Mouse (Mus musculus) kidney, postnatal 0 days (tissue): ENCODE results near the gene Atp1a2. TPM values are rescaled to one million over a fixed set of nuclear protein-coding genes. Genes with fewer than 3 reads are reported as not detected.

Experiments used
- ATAC-seq: fragments of 200-750 bp; cut with Nextera tagmentation; replicated peaks from 2 replicates; pipeline ENCODE4 v1.8.0; 2017; ENCODE audit warnings: low read depth, moderate number of reproducible peaks, moderate TSS enrichment, moderate library complexity; ENCODE audit not compliant: low FRiP score
- DNase-seq: peaks from one replicate; pipeline ENCODE4 v3.0.0-alpha.2; 2016; ENCODE audit warnings: low spot score
- H3K27ac ChIP-seq: fragments of 300-500 bp; sonication (generic); 2 replicates; pipeline ENCODE4 v1.5.1; 2014; ENCODE audit warnings: mild to moderate bottlenecking
- H3K27me3 ChIP-seq: fragments of 300-500 bp; sonication (generic); 2 replicates; pipeline ENCODE4 v1.6.1; 2014; ENCODE audit warnings: low read length, mixed read lengths; ENCODE audit not compliant: insufficient read depth
- H3K36me3 ChIP-seq: fragments of 300-500 bp; sonication (generic); 2 replicates; pipeline ENCODE4 v1.6.1; 2014; ENCODE audit warnings: low read length, mixed read lengths; ENCODE audit not compliant: insufficient read depth
- H3K4me1 ChIP-seq: fragments of 300-500 bp; sonication (generic); replicated peaks from 2 replicates; pipeline ENCODE4 v1.6.1; 2014; ENCODE audit warnings: antibody characterized with exemption, low read length, mixed read lengths; ENCODE audit not compliant: insufficient read depth
- H3K4me2 ChIP-seq: fragments of 300-500 bp; sonication (generic); 2 replicates; pipeline ENCODE4 v1.6.1; 2014; ENCODE audit warnings: mild to moderate bottlenecking, low read length, moderate library complexity, mixed read lengths
- H3K4me3 ChIP-seq: fragments of 300-500 bp; sonication (generic); replicated peaks from 2 replicates; pipeline ENCODE4 v1.5.1; 2014; ENCODE audit warnings: low read depth, low read length
- H3K9ac ChIP-seq: fragments of 300-500 bp; sonication (generic); 2 replicates; pipeline ENCODE4 v1.6.1; 2014; ENCODE audit warnings: low read depth, low read length
- H3K9me3 ChIP-seq: fragments of 300-500 bp; sonication (generic); replicated peaks from 2 replicates; pipeline ENCODE4 v1.6.1; 2016; ENCODE audit warnings: low read length, inconsistent platforms, mixed read lengths
- CTCF ChIP-seq: IDR thresholded peaks from 2 replicates; pipeline ENCODE4 v1.5.1; 2016; ENCODE audit warnings: antibody characterized with exemption, low read depth, mild to moderate bottlenecking, moderate library complexity
- WGBS: fragments of 180-500 bp; shearing (Covaris S2); extraction: QIAGEN DNeasy Blood & Tissue Kit; methylation state at CpG from one replicate; pipeline ENCODE4 v1.1.7; 2014; 5-methylcytosine and 5-hydroxymethylcytosine counted together
- polyA plus RNA-seq: library from polyadenylated mRNA; unstranded; fragments of >200 nt; fragmentation: Nextera tagmentation; extraction: Ambion mirVana; gene quantifications from 2 replicates; pipeline ENCODE4 v1.2.1, GENCODE M21; 2015

The Atp1a2 gene
- polyA plus RNA-seq, 1 experiment from 2014 or later: 1.6 TPM

DNA sequence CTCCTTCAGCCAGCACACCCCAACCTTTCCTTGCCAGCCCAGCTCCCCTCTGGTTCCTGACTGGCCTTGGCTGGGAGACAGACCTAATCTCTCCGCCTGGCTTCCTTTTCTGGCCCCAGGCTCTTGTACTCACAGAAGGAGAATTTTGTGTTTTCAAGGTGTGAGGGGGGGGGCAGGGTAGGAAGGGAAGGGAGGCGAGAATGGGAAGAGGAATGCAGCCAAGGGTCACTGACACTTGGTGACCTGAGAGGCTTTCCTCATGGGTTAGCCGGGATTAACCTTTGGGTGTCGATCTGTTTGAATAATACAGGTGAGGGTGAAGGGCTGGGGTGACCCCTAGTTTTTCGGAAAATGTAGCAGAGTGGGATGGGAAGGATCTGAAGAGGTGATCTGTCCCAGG lies 23.7 kb downstream of the Atp1a2 start:
- no peak for TF ChIP-seq CTCF
- Histone ChIP-seq H3K4me2 (no peak overlapping the region), H3K9ac (no peak overlapping the region), H3K9me3 (no peaks in the 10 kb centered on the region), H3K27me3 (no peaks in the 10 kb centered on the region), H3K36me3 (no peaks in the 10 kb centered on the region), H3K27ac (no peak overlapping the region), H3K4me1 (no peaks in the 10 kb centered on the region), H3K4me3 (no peak overlapping the region)
- WGBS: 55% methylated on average over 5 of the region's 5 CpGs
- no peak for ATAC-seq
- no peak for DNase-seq

DNA sequence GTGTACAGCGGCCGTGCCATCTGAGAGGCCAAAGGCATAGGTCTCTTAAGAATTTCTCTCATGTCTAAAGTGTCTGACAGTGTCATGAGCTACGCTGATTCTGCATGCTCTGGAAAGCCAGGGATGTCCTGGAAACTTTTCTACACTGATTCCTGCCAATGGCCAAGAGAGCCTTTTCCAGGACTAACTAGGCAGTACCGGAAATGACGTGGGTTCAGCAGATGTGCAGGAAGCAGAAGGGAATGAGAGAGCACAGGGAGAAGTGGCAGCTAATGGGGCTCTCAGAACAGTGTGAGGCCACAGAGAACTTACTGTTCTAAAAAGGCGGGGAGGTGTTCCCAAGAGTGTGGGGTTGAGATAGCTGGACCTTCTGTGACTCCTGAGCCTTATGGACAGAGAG lies 24.5 kb downstream of the Atp1a2 start:
- H3K36me3 ChIP-seq: no peaks in the 10 kb centered on the region
- H3K27ac ChIP-seq: no peak overlapping the region
- H3K4me2 ChIP-seq: no peak overlapping the region
- WGBS: 91% methylated on average over 6 of the region's 6 CpGs
- H3K4me3 ChIP-seq: no peak overlapping the region
- H3K9ac ChIP-seq: no peak overlapping the region
- H3K27me3 ChIP-seq: no peaks in the 10 kb centered on the region
- no peaks in the 10 kb centered on the region for H3K4me1 ChIP-seq
- ATAC-seq (no peak), DNase-seq (no peak)
- H3K9me3 ChIP-seq: no peaks in the 10 kb centered on the region
- TF ChIP-seq CTCF: no peak

DNA sequence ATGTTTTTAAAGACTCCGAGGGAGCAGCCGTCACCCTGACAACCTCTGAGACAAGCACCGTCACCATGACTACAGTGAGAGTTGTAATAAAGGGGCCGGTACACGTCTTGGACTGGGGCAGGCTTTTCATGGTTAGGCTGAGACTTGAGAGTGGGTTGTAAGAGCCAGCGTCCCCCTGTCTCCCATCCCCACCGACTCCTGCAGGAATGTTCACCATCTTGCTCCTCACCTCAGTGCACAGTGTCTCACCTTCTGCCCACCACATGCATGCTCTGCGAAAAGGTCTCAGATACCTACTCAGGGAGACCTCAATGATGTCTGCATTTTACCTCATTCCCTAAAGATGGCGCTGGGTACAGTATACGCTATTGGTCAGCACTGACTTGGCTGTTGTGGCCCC lies 26.1 kb downstream of the Atp1a2 start:
- H3K36me3 ChIP-seq: no peaks in the 10 kb centered on the region
- no peak overlapping the region for H3K4me3 ChIP-seq
- ATAC-seq (no peak), DNase-seq (no peak)
- H3K9ac ChIP-seq: no peak overlapping the region
- no peak for TF ChIP-seq CTCF
- no peaks in the 10 kb centered on the region for H3K4me1 ChIP-seq
- no peak overlapping the region for H3K27ac ChIP-seq
- no peaks in the 10 kb centered on the region for H3K27me3 ChIP-seq
- 57% methylated on average over 10 of the region's 10 CpGs for WGBS
- H3K4me2 ChIP-seq: no peak overlapping the region
- H3K9me3 ChIP-seq: no peaks in the 10 kb centered on the region

DNA sequence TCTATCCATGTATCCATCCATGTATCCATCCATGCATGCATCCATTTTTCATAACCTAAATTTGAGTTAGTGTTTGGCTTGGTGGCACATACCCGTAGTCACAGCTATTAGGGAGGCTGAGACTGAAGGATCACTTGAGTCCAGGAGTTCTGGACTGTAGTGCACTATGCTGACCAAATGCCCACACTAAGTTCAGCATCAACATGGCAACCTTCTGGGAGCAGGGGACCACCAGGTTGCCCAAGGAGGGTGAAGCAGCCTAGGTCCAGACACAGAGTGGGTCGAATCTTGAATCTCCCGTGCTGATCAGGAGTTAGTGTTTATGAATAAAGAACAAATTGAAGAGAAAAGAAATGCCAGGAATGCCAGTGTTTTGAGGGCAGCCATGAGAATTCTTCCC lies 26.7 kb downstream of the Atp1a2 start:
- no peaks in the 10 kb centered on the region for H3K9me3 ChIP-seq
- H3K36me3 ChIP-seq: no peaks in the 10 kb centered on the region
- TF ChIP-seq CTCF: no peak
- H3K9ac ChIP-seq: no peak overlapping the region
- no peaks in the 10 kb centered on the region for H3K27me3 ChIP-seq
- H3K4me2 ChIP-seq: no peak overlapping the region
- WGBS: 79% methylated on average over 3 of the region's 3 CpGs
- H3K4me1 ChIP-seq: no peaks in the 10 kb centered on the region
- H3K27ac ChIP-seq: no peak overlapping the region
- no peak overlapping the region for H3K4me3 ChIP-seq
- ATAC-seq (no peak), DNase-seq (no peak)

DNA sequence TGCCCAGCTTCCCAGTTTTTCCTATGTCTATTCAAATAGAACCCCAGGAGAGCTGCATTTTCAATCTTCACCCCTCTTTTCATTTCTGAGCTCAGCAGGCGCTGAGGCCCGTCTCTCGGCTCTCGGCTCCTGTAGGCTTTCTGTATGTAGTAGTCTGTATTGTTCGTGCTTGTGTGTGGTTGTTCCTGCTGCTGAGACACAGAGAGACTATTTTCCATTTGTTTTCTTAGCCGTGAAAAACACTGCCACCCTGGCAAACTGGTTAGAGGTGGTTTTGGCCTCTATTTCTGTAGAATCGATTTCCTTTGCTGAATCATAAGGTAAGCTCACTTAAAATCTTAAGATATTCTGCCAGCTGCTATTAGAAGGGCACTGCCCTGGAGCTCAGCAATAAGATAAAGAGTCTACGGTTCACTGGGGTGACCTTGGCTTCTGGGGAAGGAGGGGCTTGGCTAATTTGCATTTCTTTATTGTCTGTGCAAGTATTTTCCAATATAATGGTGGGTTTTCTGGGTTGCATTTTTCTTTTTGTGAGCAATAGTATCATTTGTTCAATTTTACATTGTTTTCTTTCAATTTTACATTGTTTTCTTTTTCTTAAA lies 36.3 kb downstream of the Atp1a2 start, which contains the start of gene Igsf8:
Igsf8 (plus strand) TSS at position 165 of the 602 bp plus-strand sequence.
- Histone ChIP-seq H3K36me3 (no peaks in the 10 kb centered on the region), H3K9ac (no peak within 1 kb of the TSS), H3K9me3 (no peaks in the 10 kb centered on the region), H3K4me2 (no peak within 1 kb of the TSS), H3K27ac (no peak within 1 kb of the TSS), H3K27me3 (no peaks in the 10 kb centered on the region), H3K4me3 (no peak within 1 kb of the TSS), H3K4me1 (no peaks in the 10 kb centered on the region)
- 59% methylated on average over 8 of the region's 8 CpGs for WGBS
- DNase-seq: no peak
- no peak for TF ChIP-seq CTCF
- ATAC-seq: no peak

DNA sequence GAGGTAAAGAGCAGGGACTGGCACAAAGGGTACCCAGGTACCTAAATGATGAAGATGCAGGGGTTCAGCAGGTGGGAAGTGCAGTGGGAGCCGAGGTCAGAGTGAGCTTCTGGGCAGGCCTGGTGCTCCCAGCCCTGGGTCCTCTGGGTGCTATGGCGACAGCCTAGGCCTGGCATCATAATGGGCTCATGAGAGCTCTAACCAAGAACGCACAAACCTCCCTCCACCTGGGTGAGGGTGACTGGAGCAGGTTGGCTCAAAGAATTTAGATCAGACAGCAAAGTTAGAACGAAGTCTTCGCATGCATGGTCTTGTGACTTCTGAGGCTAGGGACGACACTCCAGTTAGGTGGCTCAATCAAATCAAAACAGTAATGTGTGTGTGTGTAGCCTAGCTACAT lies 39.5 kb downstream of the Atp1a2 start, which contains the start of gene Atp1a4:
Atp1a4 (minus strand) TSS at position 101 of the 400 bp plus-strand sequence.
- Histone ChIP-seq H3K9ac (no peak within 1 kb of the TSS), H3K4me2 (no peak within 1 kb of the TSS), H3K4me1 (no peaks in the 10 kb centered on the region), H3K27ac (no peak within 1 kb of the TSS), H3K9me3 (no peaks in the 10 kb centered on the region), H3K4me3 (no peak within 1 kb of the TSS), H3K27me3 (no peaks in the 10 kb centered on the region), H3K36me3 (no peaks in the 10 kb centered on the region)
- WGBS: 91% methylated on average over 6 of the region's 6 CpGs
- TF ChIP-seq CTCF: no peak
- ATAC-seq: no peak
- DNase-seq: no peak

DNA sequence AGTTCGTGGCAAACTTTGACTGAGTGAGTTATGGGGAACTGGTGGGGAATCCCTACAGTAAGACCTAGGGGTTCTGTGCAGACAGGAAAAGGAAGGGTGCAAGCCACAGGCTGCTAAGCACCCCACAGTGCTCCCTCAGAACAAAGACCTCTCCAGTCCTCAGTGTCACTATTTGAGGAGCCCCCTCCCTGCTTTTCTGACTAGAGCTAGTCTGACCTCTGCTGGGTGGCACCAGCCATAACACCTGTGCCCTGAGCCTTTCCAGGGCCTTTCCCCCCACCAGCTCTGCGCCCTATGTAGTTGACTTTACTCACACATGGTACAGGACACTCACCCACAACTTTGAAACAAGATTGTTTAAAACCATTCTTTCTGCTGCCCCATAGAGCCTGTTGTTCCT lies 50.2 kb downstream of the Atp1a2 start:
- TF ChIP-seq CTCF: peak; percentile 71
- Histone ChIP-seq H3K9me3 (no peaks in the 10 kb centered on the region), H3K27ac (no peak overlapping the region), H3K9ac (no peak overlapping the region), H3K4me1 (0 out of 2 replicates have a peak, but pooled peaks cover 4% of the 10 kb centered on the region), H3K4me3 (no peak overlapping the region), H3K36me3 (no peaks in the 10 kb centered on the region), H3K27me3 (no peaks in the 10 kb centered on the region), H3K4me2 (no peak overlapping the region)
- DNase-seq (peak; percentile 71), ATAC-seq (peak; percentile 33; the same call in 1 of the 2 replicates)
- WGBS: 45% methylated on average over 2 of the region's 2 CpGs
